Mouse (Mus musculus) urinary bladder, adult 18-20 months (tissue): Measurements from ENCODE around the gene Asb14.

Experiments
- DNase-seq, 2 experiments: peaks; one replicate each; pipeline ENCODE4 v3.0.0; 2022; ENCODE audit warnings: low spot score in 2 of 2, mixed read lengths in 2 of 2

Asb14 gene

DNA sequence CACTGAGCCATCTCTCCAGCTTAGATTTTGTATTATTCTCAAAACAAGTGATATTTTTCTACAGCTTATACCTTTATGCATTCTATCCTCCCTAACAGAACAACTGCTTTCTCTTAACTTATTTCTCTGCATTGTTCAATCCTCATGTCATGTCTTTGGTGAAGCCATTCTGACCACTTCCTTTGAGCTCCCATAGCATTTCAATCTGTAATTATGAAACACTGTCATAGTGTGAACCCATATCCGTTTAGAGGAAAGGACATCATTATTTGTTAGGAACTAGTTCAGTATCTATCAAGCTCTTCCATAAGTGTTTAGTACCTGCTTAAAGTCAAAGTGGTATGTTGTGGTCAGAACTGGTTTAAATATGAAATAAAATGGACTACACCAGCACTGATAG lies 66.2 kb downstream of the Asb14 start:
- DNase-seq = no peak
